Mouse (Mus musculus): Measurements from ENCODE around the gene Slc12a9. TPM values are rescaled to one million over a fixed set of nuclear protein-coding genes. Genes with fewer than 3 reads are reported as not detected.

Gene Slc12a9
- 28.4 TPM for polyA plus RNA-seq (2017; shearing (Covaris generic))

GRCm38 (mm10) chr5:137333512-137334174 lies at the start of gene Slc12a9:
TSS of gene Slc12a9 (minus strand) at chr5:137333597.

GRCm38 (mm10) chr5:137349384-137350204 lies 16.2 kb upstream of the Slc12a9 start, which contains the start of gene Ephb4:
TSS of gene Ephb4 (plus strand) at chr5:137350109.

GRCm38 (mm10) chr5:137314193-137315083 lies 19.0 kb downstream of the Slc12a9 start, which contains the start of gene Trip6:
TSS of gene Trip6 (minus strand) at chr5:137314404.

GRCm38 (mm10) chr5:137307071-137307912 lies 26.1 kb downstream of the Slc12a9 start, which contains the start of gene Srrt:
TSS of gene Srrt (minus strand) at chr5:137307674.

GRCm38 (mm10) chr5:137293839-137294743 lies 39.3 kb downstream of the Slc12a9 start, which contains the start of gene Ufsp1:
TSS of gene Ufsp1 (plus strand) at chr5:137294629.

GRCm38 (mm10) chr5:137287032-137287952 lies 46.1 kb downstream of the Slc12a9 start, which contains the start of gene Ache:
TSS of gene Ache (plus strand) at chr5:137287519.

Other genes with a start within 250 kb of the Slc12a9 start
- 23.0 TPM for gene Trim56, start 217.4 kb downstream of the Slc12a9 start, polyA plus RNA-seq (2017; shearing (Covaris generic))
- gene Muc3, start 184.3 kb downstream of the Slc12a9 start, polyA plus RNA-seq (2017; shearing (Covaris generic)) = not detected
- 1.8 TPM for gene Muc3a, start 121.2 kb downstream of the Slc12a9 start, polyA plus RNA-seq (2017; shearing (Covaris generic))
- gene Ache, start 46.1 kb downstream of the Slc12a9 start, polyA plus RNA-seq (2017; shearing (Covaris generic)) = 0.33 TPM
- gene Ufsp1, start 39.0 kb downstream of the Slc12a9 start, polyA plus RNA-seq (2017; shearing (Covaris generic)) = 2.5 TPM
- gene Srrt, start 25.9 kb downstream of the Slc12a9 start, polyA plus RNA-seq (2017; shearing (Covaris generic)) = 112 TPM
- 7.7 TPM for gene Trip6, start 19.2 kb downstream of the Slc12a9 start, polyA plus RNA-seq (2017; shearing (Covaris generic))
- gene Ephb4, start 16.5 kb upstream of the Slc12a9 start, polyA plus RNA-seq (2017; shearing (Covaris generic)) = not detected
- gene Zan, start 143.5 kb upstream of the Slc12a9 start, polyA plus RNA-seq (2017; shearing (Covaris generic)) = 0.26 TPM
- 52.7 TPM for gene Pop7, start 168.9 kb upstream of the Slc12a9 start, polyA plus RNA-seq (2017; shearing (Covaris generic))
- 3.3 TPM for gene Gigyf1, start 185.0 kb upstream of the Slc12a9 start, polyA plus RNA-seq (2017; shearing (Covaris generic))
- gene Epo, start 199.6 kb upstream of the Slc12a9 start, polyA plus RNA-seq (2017; shearing (Covaris generic)) = not detected
- gene Gnb2, start 199.9 kb upstream of the Slc12a9 start, polyA plus RNA-seq (2017; shearing (Covaris generic)) = 216 TPM
- gene Actl6b, start 219.9 kb upstream of the Slc12a9 start, polyA plus RNA-seq (2017; shearing (Covaris generic)) = not detected
- 0.68 TPM for gene Tfr2, start 236.2 kb upstream of the Slc12a9 start, polyA plus RNA-seq (2017; shearing (Covaris generic))